Mouse (Mus musculus): ENCODE measurements at regions not wholly inside any gene's neighbourhood (a gene's known extent, or its start where the extent isn't known, plus 50 kb on each side); places are given as distances from the start of the nearest gene placed in this dataset.

DNA sequence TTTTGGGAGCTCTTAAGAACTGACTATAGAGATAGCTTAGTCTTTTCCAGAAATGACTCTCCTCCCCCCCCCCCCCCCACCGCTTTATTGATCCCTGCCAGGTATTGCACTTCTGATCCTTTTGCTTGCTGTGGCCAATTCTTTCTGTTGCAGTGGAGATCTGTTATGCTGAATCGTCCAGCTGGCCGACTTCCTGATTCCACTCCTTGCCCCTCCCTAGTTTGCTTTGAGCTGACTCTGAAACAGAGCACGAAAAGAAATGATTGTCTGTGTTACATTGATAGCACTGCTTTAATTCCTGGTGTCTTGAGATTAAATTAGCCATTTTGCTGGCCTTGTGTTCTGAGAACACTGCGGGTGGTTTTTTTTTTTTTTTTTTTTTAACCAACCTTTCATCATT lies 233.5 kb upstream of the Rps6ka3 start:
- DNase-seq (ENCODE audit: extremely low read depth): no peak
- Histone ChIP-seq H3K4me2 (ENCODE audit: insufficient read depth, low read depth, poor library complexity, severe bottlenecking) (no peak overlapping the region), H3K9ac (ENCODE audit: insufficient read depth, low read depth) (no peak overlapping the region), H3K36me3 (replicated peaks in 1 of 2; ENCODE audit: control insufficient read depth in 1 of 2, insufficient read depth in 1 of 2, low read length in 1 of 2) (no peaks in the 10 kb centered on the region), H3K9me3 (replicated peaks; ENCODE audit: low read length) (no peaks in the 10 kb centered on the region), H3K4me1 (ENCODE audit: control insufficient read depth in 1 of 2, insufficient read depth in 2 of 2) (no peaks in the 10 kb centered on the region), H3K79me2 (replicated peaks; ENCODE audit: control insufficient read depth, extremely low read depth, insufficient read depth, poor library complexity, severe bottlenecking) (no peaks in the 10 kb centered on the region), H3K27ac (ENCODE audit: insufficient read depth, low read depth) (no peak overlapping the region), H3K27me3 (replicated peaks) (no peaks in the 10 kb centered on the region), H3K4me3 (replicated peaks in 1 of 3; ENCODE audit: low read depth in 2 of 3, low read length in 2 of 3, poor library complexity in 1 of 3) (no peak overlapping the region)
- no peak for TF ChIP-seq ETS1 (conservative IDR thresholded peaks at IDR 0.05; ENCODE audit: low read depth, low read length)
- in situ Hi-C loops (cut with MboI; ENCODE audit: low pct_ligation_motif_present, low pct_unique_long_range_greater_than_20kb, low sequenced_read_pairs) (no loop called here), dilution Hi-C loops (cut with MboI; ENCODE audit: extremely low pct_ligation_motif_present, extremely low pct_unique_long_range_greater_than_20kb, low sequenced_read_pairs) (no loop called here)

DNA sequence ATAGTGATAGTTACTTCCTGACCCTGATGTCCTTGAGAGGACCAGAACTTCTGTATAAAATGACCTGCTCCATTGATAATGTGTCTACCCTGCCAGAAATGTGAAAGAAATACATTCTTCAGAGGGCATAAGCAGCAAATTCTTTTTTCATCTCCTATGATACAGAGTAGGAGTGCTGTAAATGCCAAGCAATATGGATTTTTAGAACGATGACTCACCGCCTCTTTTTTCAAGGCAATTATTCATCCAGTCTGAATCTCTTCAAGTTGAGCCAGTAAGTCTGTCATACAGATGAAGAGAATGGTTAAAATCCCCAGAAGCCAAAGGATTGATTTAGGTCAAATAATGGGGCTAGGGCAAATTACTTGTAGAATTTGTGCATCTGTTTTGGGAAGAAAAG lies 225.4 kb upstream of the Rps6ka3 start:
- no peaks in the 10 kb centered on the region for H3K79me2 ChIP-seq (replicated peaks; ENCODE audit: control insufficient read depth, extremely low read depth, insufficient read depth, poor library complexity, severe bottlenecking)
- H3K9ac ChIP-seq (ENCODE audit: insufficient read depth, low read depth): no peak overlapping the region
- in situ Hi-C loops (cut with MboI; ENCODE audit: low pct_ligation_motif_present, low pct_unique_long_range_greater_than_20kb, low sequenced_read_pairs): no loop called here
- H3K36me3 ChIP-seq (replicated peaks in 1 of 2; ENCODE audit: control insufficient read depth in 1 of 2, insufficient read depth in 1 of 2, low read length in 1 of 2): no peaks in the 10 kb centered on the region
- no peak overlapping the region for H3K4me2 ChIP-seq (ENCODE audit: insufficient read depth, low read depth, poor library complexity, severe bottlenecking)
- no peaks in the 10 kb centered on the region for H3K9me3 ChIP-seq (replicated peaks; ENCODE audit: low read length)
- no peak overlapping the region for H3K27ac ChIP-seq (ENCODE audit: insufficient read depth, low read depth)
- H3K27me3 ChIP-seq (replicated peaks): no peaks in the 10 kb centered on the region
- no peak overlapping the region for H3K4me3 ChIP-seq (replicated peaks in 1 of 3; ENCODE audit: low read depth in 2 of 3, low read length in 2 of 3, poor library complexity in 1 of 3)
- H3K4me1 ChIP-seq (ENCODE audit: control insufficient read depth in 1 of 2, insufficient read depth in 2 of 2): no peaks in the 10 kb centered on the region
- no peak for DNase-seq (ENCODE audit: extremely low read depth)
- dilution Hi-C loops (cut with MboI; ENCODE audit: extremely low pct_ligation_motif_present, extremely low pct_unique_long_range_greater_than_20kb, low sequenced_read_pairs): no loop called here
- TF ChIP-seq ZMIZ1 (IDR thresholded peaks at IDR 0.05; ENCODE audit: low read depth, low read length): no peak
- no peak for TF ChIP-seq SIN3A (IDR thresholded peaks at IDR 0.05; ENCODE audit: low read length)
- TF ChIP-seq MXI1 (IDR thresholded peaks at IDR 0.05; ENCODE audit: low read depth, low read length): no peak

DNA sequence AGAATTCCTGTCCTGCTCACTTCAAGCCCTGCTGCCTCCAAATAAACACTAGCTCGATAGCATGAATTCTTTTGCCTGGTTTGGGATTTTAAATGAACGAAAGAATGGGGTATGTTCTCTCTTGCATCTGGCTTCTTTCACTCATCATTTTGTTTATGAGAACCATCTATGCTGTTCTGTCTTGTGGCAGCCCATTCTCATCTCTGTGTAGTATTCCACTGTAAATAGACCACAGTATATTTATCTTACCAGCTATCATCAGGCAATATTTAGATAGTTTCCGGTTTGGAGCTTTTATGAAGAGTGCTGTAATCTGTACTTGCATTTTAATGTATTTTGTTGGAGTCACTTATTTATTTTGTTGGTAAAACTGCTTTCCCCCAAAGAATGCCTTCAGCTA lies 222.4 kb upstream of the Rps6ka3 start:
- no peak overlapping the region for H3K4me2 ChIP-seq (ENCODE audit: insufficient read depth, low read depth, poor library complexity, severe bottlenecking)
- no peaks in the 10 kb centered on the region for H3K4me1 ChIP-seq (ENCODE audit: control insufficient read depth in 1 of 2, insufficient read depth in 2 of 2)
- no peaks in the 10 kb centered on the region for H3K36me3 ChIP-seq (replicated peaks in 1 of 2; ENCODE audit: control insufficient read depth in 1 of 2, insufficient read depth in 1 of 2, low read length in 1 of 2)
- H3K27ac ChIP-seq (ENCODE audit: insufficient read depth, low read depth): no peak overlapping the region
- no peaks in the 10 kb centered on the region for H3K9me3 ChIP-seq (replicated peaks; ENCODE audit: low read length)
- in situ Hi-C loops (cut with MboI; ENCODE audit: low pct_ligation_motif_present, low pct_unique_long_range_greater_than_20kb, low sequenced_read_pairs) (no loop called here), dilution Hi-C loops (cut with MboI; ENCODE audit: extremely low pct_ligation_motif_present, extremely low pct_unique_long_range_greater_than_20kb, low sequenced_read_pairs) (no loop called here)
- no peaks in the 10 kb centered on the region for H3K27me3 ChIP-seq (replicated peaks)
- no peaks in the 10 kb centered on the region for H3K79me2 ChIP-seq (replicated peaks; ENCODE audit: control insufficient read depth, extremely low read depth, insufficient read depth, poor library complexity, severe bottlenecking)
- DNase-seq (ENCODE audit: extremely low read depth): no peak
- no peak overlapping the region for H3K4me3 ChIP-seq (replicated peaks in 1 of 3; ENCODE audit: low read depth in 2 of 3, low read length in 2 of 3, poor library complexity in 1 of 3)
- no peak overlapping the region for H3K9ac ChIP-seq (ENCODE audit: insufficient read depth, low read depth)
- TF ChIP-seq USF2 (conservative IDR thresholded peaks at IDR 0.05; ENCODE audit: low read depth, low read length) (no peak), TBP (conservative IDR thresholded peaks at IDR 0.05; ENCODE audit: low read depth, low read length) (no peak), JUN (IDR thresholded peaks at IDR 0.05; ENCODE audit: insufficient read depth, low read depth, low read length) (no peak), IRF4 (IDR thresholded peaks at IDR 0.05; ENCODE audit: low read depth, low read length) (no peak), SIN3A (IDR thresholded peaks at IDR 0.05; ENCODE audit: low read length) (no peak), ZMIZ1 (IDR thresholded peaks at IDR 0.05; ENCODE audit: low read depth, low read length) (no peak), POLR2A (IDR thresholded peaks at IDR 0.05; ENCODE audit: low read depth, low read length) (no peak), NELFE (IDR thresholded peaks at IDR 0.05; ENCODE audit: low read depth, low read length) (no peak), ZKSCAN1 (IDR thresholded peaks at IDR 0.05; ENCODE audit: borderline replicate concordance, low read depth, low read length) (no peak), HCFC1 (IDR thresholded peaks at IDR 0.05; ENCODE audit: low read depth, low read length) (no peak), MYC (IDR thresholded peaks at IDR 0.05; ENCODE audit: low read depth, low read length) (no peak), ETS1 (conservative IDR thresholded peaks at IDR 0.05; ENCODE audit: low read depth, low read length) (no peak), EP300 (IDR thresholded peaks at IDR 0.05; ENCODE audit: low read length) (no peak), JUND (conservative IDR thresholded peaks at IDR 0.05; ENCODE audit: low read depth, low read length) (no peak), ZNF384 (IDR thresholded peaks at IDR 0.05; ENCODE audit: low read depth, low read length) (no peak), ELF1 (IDR thresholded peaks at IDR 0.05; ENCODE audit: low read depth, low read length) (no peak), MAFK (IDR thresholded peaks at IDR 0.05; ENCODE audit: insufficient replicate concordance, low read length) (no peak), MXI1 (IDR thresholded peaks at IDR 0.05; ENCODE audit: low read depth, low read length) (no peak)

All from CH12.LX (cell line).